Mouse (Mus musculus): Measurements from ENCODE around the gene Hcn1. TPM values are rescaled to one million over a fixed set of nuclear protein-coding genes. Genes with fewer than 3 reads are reported as not detected.

Gene Hcn1
- polyA plus RNA-seq, 1 experiment from 2014 or later, result 0.71 TPM

- H3K9me3 ChIP-seq (ENCODE audit: control insufficient read depth, low read length), result no peaks in the 10 kb centered on the region
- DNase-seq, result no peak
- no peaks in the 10 kb centered on the region for H3K27me3 ChIP-seq (ENCODE audit: control insufficient read depth, insufficient read depth, low read length)
- no peak overlapping the region for H3K9ac ChIP-seq (replicated peaks; ENCODE audit: low read length)
- H3K4me1 ChIP-seq (ENCODE audit: control insufficient read depth, insufficient read depth, low read length), result no peaks in the 10 kb centered on the region
- no peak overlapping the region for H3K27ac ChIP-seq (replicated peaks; ENCODE audit: low read depth, low read length)
- H3K4me2 ChIP-seq (ENCODE audit: low read length), result no peak overlapping the region
- 88% methylated on average over 2 of the region's 2 CpGs for WGBS
- ATAC-seq (ENCODE audit: low FRiP score, low TSS enrichment), result no peak
- H3K4me3 ChIP-seq (replicated peaks; ENCODE audit: low read depth, low read length), result no peak overlapping the region
- H3K36me3 ChIP-seq (ENCODE audit: control insufficient read depth, insufficient read depth, low read length), result no peaks in the 10 kb centered on the region
These were observed 250.6 kb downstream of the Hcn1 start for GRCm38 (mm10) chr13:117852711-117853051.

- H3K27me3 ChIP-seq (ENCODE audit: control insufficient read depth, insufficient read depth, low read length), result no peaks in the 10 kb centered on the region
- DNase-seq, result no peak
- H3K27ac ChIP-seq (replicated peaks; ENCODE audit: low read depth, low read length), result no peak overlapping the region
- no peak overlapping the region for H3K4me2 ChIP-seq (ENCODE audit: low read length)
- no peaks in the 10 kb centered on the region for H3K36me3 ChIP-seq (ENCODE audit: control insufficient read depth, insufficient read depth, low read length)
- no peak for ATAC-seq (ENCODE audit: low FRiP score, low TSS enrichment)
- 82% methylated on average over 3 of the region's 3 CpGs for WGBS
- no peaks in the 10 kb centered on the region for H3K9me3 ChIP-seq (ENCODE audit: control insufficient read depth, low read length)
- no peak overlapping the region for H3K9ac ChIP-seq (replicated peaks; ENCODE audit: low read length)
- no peak overlapping the region for H3K4me3 ChIP-seq (replicated peaks; ENCODE audit: low read depth, low read length)
- H3K4me1 ChIP-seq (ENCODE audit: control insufficient read depth, insufficient read depth, low read length), result no peaks in the 10 kb centered on the region
These were observed 256.3 kb downstream of the Hcn1 start for GRCm38 (mm10) chr13:117858416-117858815.

- Histone ChIP-seq H3K36me3 (ENCODE audit: control insufficient read depth, insufficient read depth, low read length) (no peaks in the 10 kb centered on the region), H3K27me3 (ENCODE audit: control insufficient read depth, insufficient read depth, low read length) (no peaks in the 10 kb centered on the region), H3K27ac (replicated peaks; ENCODE audit: low read depth, low read length) (no peak overlapping the region), H3K9me3 (ENCODE audit: control insufficient read depth, low read length) (no peaks in the 10 kb centered on the region), H3K4me3 (replicated peaks; ENCODE audit: low read depth, low read length) (no peak overlapping the region), H3K9ac (replicated peaks; ENCODE audit: low read length) (no peak overlapping the region), H3K4me2 (ENCODE audit: low read length) (no peak overlapping the region), H3K4me1 (ENCODE audit: control insufficient read depth, insufficient read depth, low read length) (no peaks in the 10 kb centered on the region)
- no peak for DNase-seq
- 81% methylated on average over 8 of the region's 8 CpGs for WGBS
- no peak for ATAC-seq (ENCODE audit: low FRiP score, low TSS enrichment)
These were observed 275.7 kb downstream of the Hcn1 start for GRCm38 (mm10) chr13:117877787-117878186.

GRCm38 (mm10) chr13:117880471-117881225 is 278.5 kb downstream of the Hcn1 start:
- no peaks in the 10 kb centered on the region for H3K9me3 ChIP-seq (ENCODE audit: control insufficient read depth, low read length)
- ATAC-seq (ENCODE audit: low FRiP score, low TSS enrichment) (no peak), DNase-seq (no peak)
- no peak overlapping the region for H3K9ac ChIP-seq (replicated peaks; ENCODE audit: low read length)
- no peaks in the 10 kb centered on the region for H3K4me1 ChIP-seq (ENCODE audit: control insufficient read depth, insufficient read depth, low read length)
- no peak overlapping the region for H3K4me3 ChIP-seq (replicated peaks; ENCODE audit: low read depth, low read length)
- no peak overlapping the region for H3K4me2 ChIP-seq (ENCODE audit: low read length)
- H3K36me3 ChIP-seq (ENCODE audit: control insufficient read depth, insufficient read depth, low read length), result no peaks in the 10 kb centered on the region
- H3K27me3 ChIP-seq (ENCODE audit: control insufficient read depth, insufficient read depth, low read length), result no peaks in the 10 kb centered on the region
- no peak overlapping the region for H3K27ac ChIP-seq (replicated peaks; ENCODE audit: low read depth, low read length)
- 82% methylated on average over 4 of the region's 4 CpGs for WGBS

GRCm38 (mm10) chr13:117892076-117892475 is 290.0 kb downstream of the Hcn1 start:
- 84% methylated on average over 5 of the region's 5 CpGs for WGBS
- no peak overlapping the region for H3K4me2 ChIP-seq (ENCODE audit: low read length)
- H3K27ac ChIP-seq (replicated peaks; ENCODE audit: low read depth, low read length), result no peak overlapping the region
- DNase-seq, result no peak
- no peaks in the 10 kb centered on the region for H3K9me3 ChIP-seq (ENCODE audit: control insufficient read depth, low read length)
- no peaks in the 10 kb centered on the region for H3K36me3 ChIP-seq (ENCODE audit: control insufficient read depth, insufficient read depth, low read length)
- H3K27me3 ChIP-seq (ENCODE audit: control insufficient read depth, insufficient read depth, low read length), result no peaks in the 10 kb centered on the region
- H3K4me1 ChIP-seq (ENCODE audit: control insufficient read depth, insufficient read depth, low read length), result no peaks in the 10 kb centered on the region
- ATAC-seq (ENCODE audit: low FRiP score, low TSS enrichment), result no peak
- no peak overlapping the region for H3K4me3 ChIP-seq (replicated peaks; ENCODE audit: low read depth, low read length)
- no peak overlapping the region for H3K9ac ChIP-seq (replicated peaks; ENCODE audit: low read length)

- no peak for DNase-seq
- Histone ChIP-seq H3K9ac (replicated peaks; ENCODE audit: low read length) (no peak overlapping the region), H3K4me2 (ENCODE audit: low read length) (no peak overlapping the region), H3K27me3 (ENCODE audit: control insufficient read depth, insufficient read depth, low read length) (no peaks in the 10 kb centered on the region), H3K4me3 (replicated peaks; ENCODE audit: low read depth, low read length) (no peak overlapping the region), H3K9me3 (ENCODE audit: control insufficient read depth, low read length) (no peaks in the 10 kb centered on the region), H3K4me1 (ENCODE audit: control insufficient read depth, insufficient read depth, low read length) (no peaks in the 10 kb centered on the region), H3K27ac (replicated peaks; ENCODE audit: low read depth, low read length) (no peak overlapping the region), H3K36me3 (ENCODE audit: control insufficient read depth, insufficient read depth, low read length) (no peaks in the 10 kb centered on the region)
- WGBS, result 83% methylated on average over 2 of the region's 2 CpGs
- no peak for ATAC-seq (ENCODE audit: low FRiP score, low TSS enrichment)
These were observed 295.9 kb downstream of the Hcn1 start for GRCm38 (mm10) chr13:117898052-117898451.

- Histone ChIP-seq H3K9ac (replicated peaks; ENCODE audit: low read length) (no peak overlapping the region), H3K27me3 (ENCODE audit: control insufficient read depth, insufficient read depth, low read length) (no peaks in the 10 kb centered on the region), H3K4me3 (replicated peaks; ENCODE audit: low read depth, low read length) (no peak overlapping the region), H3K9me3 (ENCODE audit: control insufficient read depth, low read length) (no peaks in the 10 kb centered on the region), H3K27ac (replicated peaks; ENCODE audit: low read depth, low read length) (no peak overlapping the region), H3K4me2 (ENCODE audit: low read length) (no peak overlapping the region), H3K4me1 (ENCODE audit: control insufficient read depth, insufficient read depth, low read length) (no peaks in the 10 kb centered on the region), H3K36me3 (ENCODE audit: control insufficient read depth, insufficient read depth, low read length) (no peaks in the 10 kb centered on the region)
- DNase-seq, result no peak
- WGBS, result 92% methylated on average over 3 of the region's 3 CpGs
- ATAC-seq (ENCODE audit: low FRiP score, low TSS enrichment), result no peak
These were observed 305.7 kb downstream of the Hcn1 start for GRCm38 (mm10) chr13:117907801-117908200.

GRCm38 (mm10) chr13:117929734-117930133 is 327.6 kb downstream of the Hcn1 start:
- Histone ChIP-seq H3K27ac (replicated peaks; ENCODE audit: low read depth, low read length) (no peak overlapping the region), H3K4me1 (ENCODE audit: control insufficient read depth, insufficient read depth, low read length) (no peaks in the 10 kb centered on the region), H3K9ac (replicated peaks; ENCODE audit: low read length) (no peak overlapping the region), H3K4me2 (ENCODE audit: low read length) (no peak overlapping the region), H3K4me3 (replicated peaks; ENCODE audit: low read depth, low read length) (no peak overlapping the region), H3K27me3 (ENCODE audit: control insufficient read depth, insufficient read depth, low read length) (no peaks in the 10 kb centered on the region), H3K36me3 (ENCODE audit: control insufficient read depth, insufficient read depth, low read length) (no peaks in the 10 kb centered on the region), H3K9me3 (ENCODE audit: control insufficient read depth, low read length) (no peaks in the 10 kb centered on the region)
- no peak for DNase-seq
- WGBS, result 89% methylated on average over 4 of the region's 4 CpGs
- ATAC-seq (ENCODE audit: low FRiP score, low TSS enrichment), result no peak

- Histone ChIP-seq H3K27ac (replicated peaks; ENCODE audit: low read depth, low read length) (no peak overlapping the region), H3K36me3 (ENCODE audit: control insufficient read depth, insufficient read depth, low read length) (no peaks in the 10 kb centered on the region), H3K4me2 (ENCODE audit: low read length) (no peak overlapping the region), H3K9me3 (ENCODE audit: control insufficient read depth, low read length) (no peaks in the 10 kb centered on the region), H3K4me3 (replicated peaks; ENCODE audit: low read depth, low read length) (no peak overlapping the region), H3K27me3 (ENCODE audit: control insufficient read depth, insufficient read depth, low read length) (no peaks in the 10 kb centered on the region), H3K4me1 (ENCODE audit: control insufficient read depth, insufficient read depth, low read length) (no peaks in the 10 kb centered on the region), H3K9ac (replicated peaks; ENCODE audit: low read length) (no peak overlapping the region)
- DNase-seq (no peak), ATAC-seq (ENCODE audit: low FRiP score, low TSS enrichment) (no peak)
- 75% methylated on average over 2 of the region's 2 CpGs for WGBS
These were observed 329.6 kb downstream of the Hcn1 start for GRCm38 (mm10) chr13:117931746-117932145.
